Mouse (Mus musculus) sigmoid colon, adult 10 weeks (tissue): ENCODE results near the gene Ssb. TPM values are rescaled to one million over a fixed set of nuclear protein-coding genes. Genes with fewer than 3 reads are reported as not detected.

ENCODE experiments used
- polyA plus RNA-seq: library from polyadenylated mRNA; stranded (reverse); fragments of 350-450 nt; fragmentation: Illumina TruSeq; extraction: RNeasy Lipid Tissue Mini Kit (QIAGEN cat#74804); gene quantifications from one replicate; pipeline ENCODE4 v1.2.3, GENCODE M21; 2014; ENCODE audit warnings: low read depth, low replicate concordance

Ssb gene
- polyA plus RNA-seq: 720 TPM

DNA sequence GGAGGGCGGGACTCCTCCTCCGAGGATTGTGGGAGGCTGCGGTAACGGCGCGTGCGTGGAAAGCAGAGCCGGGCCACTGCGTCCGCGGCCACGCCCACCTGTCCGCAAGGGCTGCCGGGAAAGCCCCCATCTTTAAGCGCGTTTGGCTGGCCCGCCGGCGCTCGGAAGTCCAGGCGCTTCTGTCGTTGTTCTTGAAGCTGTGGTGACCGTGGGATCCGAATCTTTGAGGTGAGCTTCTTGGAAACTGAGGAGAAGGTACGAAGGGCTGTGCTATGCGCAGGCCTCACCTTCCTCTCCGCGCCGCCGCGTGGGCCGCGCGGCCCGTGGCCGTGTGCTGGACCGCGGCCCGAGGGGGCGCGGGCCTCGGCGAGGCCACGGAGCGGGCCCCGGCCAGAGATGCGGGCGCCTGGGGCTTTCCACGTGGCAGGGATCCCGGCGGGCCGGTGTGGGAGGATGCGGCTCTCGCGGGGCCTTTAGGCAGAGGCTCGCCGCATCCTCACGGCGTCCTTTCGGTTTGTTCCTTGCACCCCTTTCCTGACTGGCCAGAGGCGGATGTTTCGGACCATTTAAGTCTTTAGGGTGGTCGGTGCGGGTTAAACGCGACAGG lies at the start of gene Ssb:
Gene Ssb (plus strand): TSS at position 78 of the 607 bp plus-strand sequence.

DNA sequence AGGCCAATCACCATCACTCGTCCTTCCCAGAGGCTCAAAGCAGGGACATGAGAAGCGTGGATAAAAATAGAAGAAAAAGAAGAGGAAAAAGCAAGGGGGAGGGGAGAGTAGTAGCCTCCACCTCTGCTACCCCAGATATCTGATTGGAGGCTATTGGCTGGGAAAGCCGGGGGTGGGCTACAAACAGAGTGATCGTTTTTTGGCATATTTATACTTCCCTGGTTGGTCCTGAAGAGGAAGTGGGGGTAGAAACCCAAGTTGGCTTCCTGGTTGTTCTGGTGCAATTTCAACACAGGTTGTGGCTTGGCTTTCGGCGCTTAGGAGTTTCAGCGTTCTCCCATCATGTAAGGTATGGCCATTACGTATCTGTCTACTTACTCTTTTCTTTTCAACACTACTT lies 39.7 kb upstream of the Ssb start, which contains the start of gene Klhl23:
Gene Klhl23 (plus strand): TSS at position 234 of the 400 bp plus-strand sequence.

DNA sequence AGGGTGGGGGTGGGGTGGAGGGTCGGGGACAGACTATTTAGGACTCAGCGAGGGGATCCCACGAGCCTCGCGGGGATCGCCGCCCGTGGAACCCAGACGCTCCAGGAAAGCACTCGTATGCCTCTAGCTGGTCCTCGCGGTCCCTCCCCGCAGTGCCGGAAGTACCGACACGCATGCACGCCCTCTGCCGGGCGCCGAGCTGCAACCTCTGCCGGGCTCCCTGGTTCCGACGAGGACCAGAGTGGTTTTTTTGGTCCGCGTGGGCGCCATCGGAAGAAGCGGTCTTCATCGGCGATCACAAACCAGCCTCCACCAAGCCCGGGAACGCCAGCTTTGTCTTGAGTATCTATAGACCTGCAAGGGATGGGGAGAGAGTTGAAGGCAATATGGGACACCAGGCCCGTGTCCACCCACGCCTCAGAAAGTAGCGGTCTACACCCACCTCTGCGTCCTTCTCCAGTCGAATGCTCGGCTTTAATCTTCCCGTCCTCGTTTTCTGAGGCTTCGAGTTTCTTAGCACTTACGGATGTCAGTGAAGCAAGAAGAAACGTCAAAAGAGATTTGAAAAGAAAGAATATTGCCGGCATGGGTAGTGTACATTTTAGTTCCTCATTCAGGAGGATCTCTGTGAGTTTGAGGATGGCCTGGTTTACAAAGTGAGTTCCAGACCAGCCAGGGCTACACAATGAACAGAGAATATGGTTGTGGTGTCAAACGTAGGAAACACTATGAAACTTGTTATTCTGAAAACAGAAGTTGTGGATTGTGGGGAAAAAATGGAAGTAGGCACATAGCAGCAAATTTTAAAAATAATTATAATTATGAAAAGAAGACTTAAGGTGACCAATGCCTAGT lies 24.3 kb downstream of the Ssb start, which contains the start of gene Mettl5:
Gene Mettl5 (minus strand): TSS at position 165 of the 855 bp plus-strand sequence.

DNA sequence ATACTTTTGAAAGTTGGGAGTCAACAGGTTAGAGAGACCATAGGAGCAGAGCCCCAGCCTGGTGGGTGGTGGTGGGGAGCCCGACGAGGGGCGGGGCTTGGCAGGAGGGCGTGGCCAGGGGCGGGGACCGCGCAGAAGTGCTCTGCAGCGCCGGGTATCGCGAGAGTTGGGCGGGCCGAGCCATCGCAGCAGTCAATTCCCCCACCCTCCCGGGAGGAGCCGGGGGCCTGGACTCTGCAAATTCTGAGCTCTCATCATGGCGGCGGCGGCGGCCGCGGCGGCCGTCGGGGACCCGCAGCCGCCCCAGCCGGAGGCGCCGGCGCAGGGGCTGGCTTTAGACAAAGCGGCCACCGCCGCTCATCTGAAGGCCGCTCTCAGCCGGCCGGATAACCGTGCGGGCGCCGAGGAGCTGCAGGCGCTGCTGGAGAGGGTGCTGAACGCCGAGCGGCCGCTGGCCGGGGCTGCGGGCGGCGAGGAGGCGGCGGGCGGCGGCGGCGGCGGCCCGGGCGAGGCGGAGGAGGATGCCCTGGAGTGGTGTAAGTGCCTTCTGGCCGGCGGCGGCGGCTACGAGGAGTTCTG lies 35.8 kb downstream of the Ssb start, which contains the start of gene Ubr3:
Gene Ubr3 (plus strand): TSS at position 208 of the 579 bp plus-strand sequence.

Other genes starting within 250 kb of the Ssb start
- gene Bbs5, start 214.4 kb upstream of the Ssb start, polyA plus RNA-seq: 27.0 TPM
- not detected for gene Klhl41, start 191.4 kb upstream of the Ssb start, polyA plus RNA-seq
- 62.6 TPM for gene Fastkd1, start 148.0 kb upstream of the Ssb start, polyA plus RNA-seq
- 342 TPM for gene Ppig, start 139.0 kb upstream of the Ssb start, polyA plus RNA-seq
- 5.3 TPM for gene Ccdc173, start 72.0 kb upstream of the Ssb start, polyA plus RNA-seq
- 71.4 TPM for gene Phospho2, start 71.9 kb upstream of the Ssb start, polyA plus RNA-seq
- gene Klhl23, start 39.6 kb upstream of the Ssb start, polyA plus RNA-seq: 54.8 TPM
- gene Mettl5, start 24.1 kb downstream of the Ssb start, polyA plus RNA-seq: 69.0 TPM
- 107 TPM for gene Ubr3, start 35.7 kb downstream of the Ssb start, polyA plus RNA-seq
- gene Myo3b, start 177.6 kb downstream of the Ssb start, polyA plus RNA-seq: not detected